Mouse (Mus musculus) erythroblast, embryonic 14.5 days (primary cell): ENCODE measurements around the gene Adh5. TPM values are rescaled to one million over a fixed set of nuclear protein-coding genes. Genes with fewer than 3 reads are reported as not detected.

Experiments used
- H3K27me3 ChIP-seq: 2 replicates; pipeline ENCODE4 v1.6.1; 2012; ENCODE audit warnings: inconsistent platforms; ENCODE audit not compliant: control insufficient read depth
- H3K36me3 ChIP-seq: 2 replicates; pipeline ENCODE4 v1.6.1; 2012; ENCODE audit warnings: mild to moderate bottlenecking, inconsistent platforms; ENCODE audit not compliant: control insufficient read depth
- H3K4me1 ChIP-seq: 2 replicates; pipeline ENCODE4 v1.6.1; 2012; ENCODE audit warnings: inconsistent platforms; ENCODE audit not compliant: control insufficient read depth
- H3K4me3 ChIP-seq: replicated peaks from 2 replicates; pipeline ENCODE3; 2012; ENCODE audit warnings: moderate library complexity, mild to moderate bottlenecking, inconsistent platforms
- H3K9me3 ChIP-seq: 2 replicates; pipeline ENCODE4 v1.6.1; 2012; ENCODE audit warnings: low read length, inconsistent platforms, mixed read lengths; ENCODE audit not compliant: control insufficient read depth
- GATA1 ChIP-seq: IDR thresholded peaks from 2 replicates; pipeline ENCODE4 v1.6.1; 2012; ENCODE audit warnings: low read length, inconsistent platforms, mixed read lengths
- TAL1 ChIP-seq: IDR thresholded peaks from 3 replicates; pipeline ENCODE4 v1.6.1; 2012; ENCODE audit warnings: low read length, inconsistent platforms, mixed read lengths
- polyA plus RNA-seq: library from polyadenylated mRNA; stranded (reverse); fragments of >175 nt; gene quantifications from 2 replicates; pipeline ENCODE4 v1.2.3, GENCODE M21; 2012

Adh5 gene
- polyA plus RNA-seq, 1 experiment, result 0.34 TPM

- Histone ChIP-seq H3K9me3 (peaks cover 3% of the 10 kb centered on the region), H3K4me3 (no peak overlapping the region), H3K4me1 (peaks cover 28% of the 10 kb centered on the region), H3K27me3 (no peaks in the 10 kb centered on the region), H3K36me3 (no peaks in the 10 kb centered on the region)
- TF ChIP-seq GATA1 (no peak), TAL1 (no peak)
Observed at GRCm38 (mm10) chr3:138495166-138496145, 52.6 kb downstream of the Adh5 start.

- peaks cover 21% of the 10 kb centered on the region for H3K4me1 ChIP-seq
- TF ChIP-seq GATA1 (no peak), TAL1 (no peak)
- H3K4me3 ChIP-seq, result no peak overlapping the region
- no peaks in the 10 kb centered on the region for H3K27me3 ChIP-seq
- H3K9me3 ChIP-seq, result no peaks in the 10 kb centered on the region
- no peaks in the 10 kb centered on the region for H3K36me3 ChIP-seq
Observed at GRCm38 (mm10) chr3:138498731-138499130, 55.8 kb downstream of the Adh5 start.

GRCm38 (mm10) chr3:138499854-138500740, 57.2 kb downstream of the Adh5 start:
- H3K9me3 ChIP-seq, result no peaks in the 10 kb centered on the region
- no peak overlapping the region for H3K4me3 ChIP-seq
- H3K27me3 ChIP-seq, result no peaks in the 10 kb centered on the region
- no peaks in the 10 kb centered on the region for H3K36me3 ChIP-seq
- TF ChIP-seq TAL1 (no peak), GATA1 (no peak)
- H3K4me1 ChIP-seq, result peaks cover 11% of the 10 kb centered on the region

- H3K4me1 ChIP-seq, result no peaks in the 10 kb centered on the region
- no peak overlapping the region for H3K4me3 ChIP-seq
- TF ChIP-seq TAL1, result no peak
- no peak for TF ChIP-seq GATA1
- H3K27me3 ChIP-seq, result 0 out of 2 replicates have a peak, but pooled peaks cover 2% of the 10 kb centered on the region
- no peaks in the 10 kb centered on the region for H3K9me3 ChIP-seq
- H3K36me3 ChIP-seq, result no peaks in the 10 kb centered on the region
Observed at GRCm38 (mm10) chr3:138503754-138504153, 60.9 kb downstream of the Adh5 start.

Other genes with a start within 250 kb of the Adh5 start
- gene 4930579F01Rik, start 249.3 kb upstream of the Adh5 start, polyA plus RNA-seq, result not detected in 2 replicates
- not detected in 2 replicates for gene Adh7, start 225.3 kb upstream of the Adh5 start, polyA plus RNA-seq
- not detected in 2 replicates for gene Adh1, start 182.1 kb upstream of the Adh5 start, polyA plus RNA-seq
- gene Adh6a, start 129.8 kb upstream of the Adh5 start, polyA plus RNA-seq, result not detected in 2 replicates
- not detected in 2 replicates for gene Adh6b, start 101.3 kb upstream of the Adh5 start, polyA plus RNA-seq
- gene Adh4, start 27.6 kb upstream of the Adh5 start, polyA plus RNA-seq, result not detected in 2 replicates
- gene Metap1, start 46.4 kb downstream of the Adh5 start, polyA plus RNA-seq, result 0.65 and 0.97 TPM in 2 replicates
- gene Eif4e, start 83.1 kb downstream of the Adh5 start, polyA plus RNA-seq, result 0.67 and 1.1 TPM in 2 replicates